Mouse (Mus musculus) cortical plate, adult 2 months (tissue): ENCODE data around the gene Ints5. TPM values are rescaled to one million over a fixed set of nuclear protein-coding genes. Genes with fewer than 3 reads are reported as not detected.
"Not testable (repeated sequence)": the region's sequence is repeated elsewhere in the genome, so short reads cannot be mapped to it uniquely, and the experiment has no call there.

Source experiments
- H3K27ac ChIP-seq: fragments of 200-500 bp; 2 replicates; pipeline ENCODE4 v1.5.1; 2012; ENCODE audit warnings: low read length, control low read depth, inconsistent platforms; ENCODE audit not compliant: insufficient read depth
- H3K4me1 ChIP-seq: fragments of 200-500 bp; 2 replicates; pipeline ENCODE4 v1.6.1; 2011; ENCODE audit warnings: low read length; ENCODE audit not compliant: control insufficient read depth, insufficient read depth
- H3K4me3 ChIP-seq: fragments of 200-500 bp; 2 replicates; pipeline ENCODE4 v1.5.1; 2011; ENCODE audit warnings: mild to moderate bottlenecking, low read length, control low read depth; ENCODE audit not compliant: insufficient read depth
- CTCF ChIP-seq: fragments of 200-500 bp; IDR thresholded peaks from 2 replicates; pipeline ENCODE4 v1.5.1; 2011; ENCODE audit warnings: mild to moderate bottlenecking, control low read depth, low read length; ENCODE audit not compliant: insufficient read depth; ENCODE audit errors: extremely low read depth
- POLR2A ChIP-seq: fragments of 200-500 bp; IDR thresholded peaks from 2 replicates; pipeline ENCODE4 v1.6.1; 2011; ENCODE audit warnings: mild to moderate bottlenecking, low read length, control low read depth; ENCODE audit not compliant: insufficient read depth; ENCODE audit errors: extremely low read depth
- polyA plus RNA-seq: library from polyadenylated mRNA; depleted of rRNA; stranded (reverse); fragments of >200 nt; gene quantifications from 2 replicates; pipeline ENCODE4 v1.2.3, GENCODE M21; 2012

Gene Ints5
- polyA plus RNA-seq, 1 experiment: 16.7 TPM

DNA sequence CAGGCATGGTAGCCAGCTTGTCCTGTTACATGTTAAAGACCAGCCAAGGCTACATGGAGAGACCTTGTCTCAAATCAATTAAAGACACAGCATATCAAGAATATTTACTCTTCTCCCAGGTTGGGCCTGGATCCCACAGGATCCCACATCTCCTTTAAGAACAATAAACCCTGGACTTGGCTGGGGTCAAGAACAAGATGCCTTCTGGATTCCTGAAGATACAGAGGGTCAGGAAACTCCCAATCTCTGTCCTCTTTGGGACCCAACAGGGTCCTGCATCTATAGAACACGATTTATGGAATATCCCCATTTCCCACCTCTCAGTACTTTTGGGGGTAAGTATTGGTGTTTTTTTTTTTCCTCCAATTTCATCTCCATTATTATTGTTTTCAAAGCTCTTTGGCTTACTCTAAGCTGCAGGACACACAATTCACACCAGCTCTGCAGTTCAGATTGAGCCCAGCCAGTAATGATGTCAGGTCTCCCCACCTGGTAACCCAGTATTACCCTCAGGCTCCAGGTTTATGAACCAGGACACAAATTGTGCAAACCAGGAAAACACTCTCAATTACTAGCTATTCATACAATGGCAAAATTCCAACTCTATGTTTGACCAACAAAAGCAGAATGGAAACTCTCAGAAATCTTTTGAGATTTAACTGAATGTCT is 5.8 kb upstream of the Ints5 start:
- Histone ChIP-seq H3K4me3 (no peak overlapping the region), H3K4me1 (no peaks in the 10 kb centered on the region; the same call in 1 of the 2 replicates), H3K27ac (no peak overlapping the region)
- no peak for TF ChIP-seq CTCF
- no peak for TF ChIP-seq POLR2A

DNA sequence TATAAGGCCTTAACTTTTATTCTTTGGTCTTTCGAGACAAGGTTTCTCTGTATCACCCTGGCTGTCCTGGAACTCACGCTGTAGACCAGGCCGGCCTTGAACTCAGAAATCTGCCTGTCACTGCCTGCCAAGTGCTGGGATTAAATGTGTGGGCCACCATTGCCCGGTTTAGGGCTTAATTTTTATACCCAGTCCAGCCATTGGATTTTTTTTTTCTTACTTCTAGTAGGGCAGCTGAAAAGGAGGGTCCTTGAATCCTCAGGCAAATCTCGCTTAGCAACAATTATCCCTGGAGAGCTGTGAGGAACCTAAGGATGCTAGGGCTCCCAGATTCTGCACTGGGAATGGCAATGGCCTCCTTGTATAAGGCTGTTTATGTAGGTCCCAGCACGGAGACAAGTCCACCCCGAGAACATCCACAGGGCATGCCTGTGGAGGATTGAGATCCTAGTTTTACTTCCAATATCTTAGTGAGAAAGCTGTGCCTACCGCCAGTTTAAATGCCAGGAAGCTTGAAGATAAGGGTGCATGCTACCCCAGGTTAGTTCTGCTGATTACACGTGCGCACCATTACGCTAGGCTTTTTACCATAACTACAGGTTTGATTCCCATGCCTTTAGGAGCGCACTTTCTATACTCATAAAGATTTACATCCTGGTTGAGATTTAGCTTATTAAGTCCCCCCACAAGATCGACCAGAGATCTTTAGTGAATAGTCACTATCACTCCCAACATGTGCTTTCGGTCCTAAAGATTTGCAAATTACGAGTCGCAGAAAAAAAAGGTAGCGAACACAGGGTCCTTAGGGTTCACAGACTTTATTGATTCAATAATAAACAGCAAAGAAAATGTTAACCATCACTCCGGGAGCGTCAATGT is 5.0 kb upstream of the Ints5 start:
- no peak for TF ChIP-seq CTCF
- TF ChIP-seq POLR2A: no peak
- H3K4me1 ChIP-seq: no peaks in the 10 kb centered on the region; the same call in 1 of the 2 replicates
- peak overlapping the region; percentile 49 for H3K4me3 ChIP-seq
- no peak overlapping the region for H3K27ac ChIP-seq

DNA sequence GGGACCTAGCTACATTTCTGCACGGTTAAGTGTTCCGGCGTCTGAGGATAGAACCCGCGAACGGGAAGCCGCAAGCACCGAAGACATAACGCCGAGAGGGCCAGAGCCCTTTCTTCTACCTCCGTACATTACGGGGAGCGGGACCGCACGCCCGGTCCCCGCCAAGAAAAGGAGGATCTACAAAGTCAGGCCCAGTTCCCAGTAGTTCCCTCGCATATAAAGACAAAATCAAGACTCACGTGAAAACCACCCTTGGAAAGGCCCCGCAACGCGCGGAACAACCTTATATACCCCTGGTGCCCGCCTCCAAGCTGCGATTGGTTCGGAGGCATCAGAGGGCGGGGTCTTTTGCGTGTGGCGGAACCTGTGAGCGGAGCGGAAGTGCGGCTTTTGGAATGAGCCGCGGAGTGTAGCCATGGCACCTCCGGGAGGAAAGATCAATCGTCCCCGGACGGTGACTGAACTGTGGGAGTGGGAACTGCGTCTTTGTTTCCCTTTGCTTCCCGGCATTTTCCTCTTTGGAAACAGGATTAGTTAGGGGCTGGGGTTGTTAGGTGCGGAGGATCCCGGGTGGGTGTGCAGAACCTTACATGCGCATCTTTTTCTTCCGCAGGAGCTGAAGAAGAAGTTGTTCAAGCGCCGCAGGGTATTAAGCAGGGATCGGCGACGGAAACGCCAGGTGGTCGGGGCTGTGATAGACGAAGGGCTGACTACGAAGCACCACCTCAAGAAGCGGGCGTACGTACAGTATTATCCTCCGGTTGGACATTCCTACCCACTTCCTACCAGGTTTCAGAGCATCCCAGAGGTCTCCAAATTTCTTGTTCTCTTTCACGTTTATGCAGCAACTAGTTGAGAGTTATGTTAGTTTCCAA is 4.1 kb upstream of the Ints5 start, which contains the start of the genes 1810009A15Rik and Gm49416:
Gene 1810009A15Rik (plus strand): TSS at position 343 of the 875 bp plus-strand sequence.
Gene Gm49416 (plus strand): TSS at position 416 of the 875 bp plus-strand sequence.
- TF ChIP-seq POLR2A (peak; percentile 95), CTCF (no peak)
- H3K4me3 ChIP-seq: peak within 1 kb of the TSS; percentile 49
- H3K4me1 ChIP-seq: no peaks in the 10 kb centered on the region; the same call in 1 of the 2 replicates
- H3K27ac ChIP-seq: no peak within 1 kb of the TSS

DNA sequence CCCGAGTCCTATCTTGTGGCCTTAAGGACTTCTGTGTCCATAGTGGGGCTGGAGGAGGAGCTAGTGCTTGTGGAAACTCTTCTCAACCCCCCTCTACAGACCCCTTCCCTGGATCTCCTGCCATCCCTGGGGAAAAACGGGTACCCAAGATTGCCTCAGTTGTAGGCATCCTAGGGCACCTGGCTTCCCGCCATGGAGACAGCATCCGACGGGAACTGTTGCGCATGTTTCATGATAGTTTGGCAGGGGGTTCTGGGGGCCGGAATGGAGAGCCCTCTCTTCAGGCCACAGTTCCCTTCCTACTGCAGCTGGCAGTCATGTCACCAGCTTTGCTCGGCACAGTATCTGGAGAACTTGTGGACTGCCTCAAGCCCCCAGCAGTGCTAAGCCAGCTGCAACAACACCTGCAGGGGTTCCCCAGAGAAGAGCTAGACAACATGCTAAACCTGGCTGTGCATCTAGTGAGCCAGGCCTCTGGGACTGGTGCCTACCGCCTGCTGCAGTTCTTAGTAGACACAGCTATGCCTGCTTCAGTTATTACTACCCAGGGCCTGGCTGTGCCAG is 2.7 kb downstream of the Ints5 start:
- no peaks in the 10 kb centered on the region; the same call in 1 of the 2 replicates for H3K4me1 ChIP-seq
- no peak for TF ChIP-seq CTCF
- no peak for TF ChIP-seq POLR2A
- no peak overlapping the region for H3K27ac ChIP-seq
- no peak overlapping the region for H3K4me3 ChIP-seq

- H3K4me3 ChIP-seq, H3K27ac ChIP-seq, H3K4me1 ChIP-seq: not testable (repeated sequence)
Observed at GRCm38 (mm10) chr19:8896231-8896630, 3.4 kb downstream of the Ints5 start.

DNA sequence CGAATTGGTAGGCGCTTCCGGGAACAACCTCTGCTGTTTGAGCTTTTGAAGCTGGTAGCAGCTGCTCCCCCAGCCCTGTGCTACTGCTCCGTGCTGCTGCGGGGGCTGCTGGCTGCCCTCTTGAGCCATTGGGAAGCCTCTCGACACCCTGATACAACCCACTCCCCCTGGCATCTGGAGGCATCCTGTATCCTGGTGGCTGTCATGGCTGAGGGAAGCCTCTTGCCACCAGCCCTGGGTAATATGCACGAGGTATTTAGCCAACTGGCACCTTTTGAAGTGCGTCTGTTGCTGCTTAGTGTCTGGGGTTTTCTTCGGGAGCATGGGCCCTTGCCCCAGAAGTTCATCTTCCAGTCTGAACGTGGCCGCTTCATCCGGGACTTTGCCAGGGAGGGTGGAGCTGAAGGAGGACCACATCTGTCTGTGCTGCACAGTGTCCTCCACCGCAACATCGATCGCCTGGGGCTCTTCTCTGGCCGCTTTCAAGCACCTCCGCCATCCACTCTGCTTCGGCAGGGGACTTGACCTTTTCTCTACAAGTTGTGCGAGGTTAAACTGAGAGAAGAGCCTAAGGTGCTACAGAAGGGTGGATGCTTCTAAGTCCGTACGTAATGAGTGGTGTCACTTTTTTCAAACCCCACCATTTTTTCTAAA is 4.5 kb downstream of the Ints5 start:
- Histone ChIP-seq H3K4me3 (peak overlapping the region; percentile 80), H3K27ac (0 out of 2 replicates have a peak overlapping the region, but pooled peaks have one; percentile 23)
- not testable (repeated sequence) for H3K4me1 ChIP-seq

DNA sequence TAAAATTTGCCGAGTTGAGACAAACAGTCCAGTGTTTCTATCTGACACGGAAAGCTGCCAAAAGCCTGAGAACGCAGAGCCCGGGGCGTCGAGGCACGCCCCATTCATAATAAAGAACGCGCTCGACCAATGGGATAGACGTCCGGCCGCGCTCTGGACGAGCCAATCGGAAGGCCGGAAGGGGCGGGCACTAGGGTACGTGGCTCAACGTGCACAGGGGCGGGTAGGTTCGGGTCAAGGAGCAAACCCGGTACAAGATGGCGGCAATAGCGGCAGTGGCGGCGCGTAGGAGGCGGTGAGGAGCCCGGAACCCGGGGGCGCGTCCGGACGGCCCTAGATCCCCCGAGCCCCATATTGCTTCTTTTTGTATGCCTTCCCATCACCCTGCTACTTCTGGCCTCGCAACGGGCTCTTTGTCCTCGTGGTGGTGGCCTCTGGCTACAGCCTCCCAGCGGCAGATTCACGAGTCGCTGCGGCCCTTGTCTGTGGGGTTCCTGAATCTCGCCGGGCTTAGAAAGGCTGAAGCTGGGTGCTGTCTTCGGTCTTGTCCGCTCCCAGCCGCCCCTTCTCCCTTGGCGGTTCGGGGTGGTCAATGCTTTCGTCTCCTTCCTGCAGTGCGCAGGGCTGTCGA is 5.2 kb downstream of the Ints5 start, which contains the start of gene Ganab:
Gene Ganab (plus strand): TSS at position 207 of the 631 bp plus-strand sequence.
- peak within 1 kb of the TSS; percentile 80 for H3K4me3 ChIP-seq
- no peaks in the 10 kb centered on the region; the same call in 1 of the 2 replicates for H3K4me1 ChIP-seq
- peak within 1 kb of the TSS; percentile 40; the same call in 1 of the 2 replicates for H3K27ac ChIP-seq
- TF ChIP-seq CTCF: no peak
- TF ChIP-seq POLR2A: peak; percentile 72; the same call in 1 of the 2 replicates

GRCm38 (mm10) chr19:8898576-8898975 is 5.8 kb downstream of the Ints5 start:
- Histone ChIP-seq H3K27ac (0 out of 2 replicates have a peak overlapping the region, but pooled peaks have one; percentile 40), H3K4me3 (peak overlapping the region; percentile 80), H3K4me1 (no peaks in the 10 kb centered on the region; the same call in 1 of the 2 replicates)
- TF ChIP-seq CTCF (no peak), POLR2A (no peak)
